Mouse (Mus musculus): ENCODE measurements around the gene Fbn1. TPM values are rescaled to one million over a fixed set of nuclear protein-coding genes. Genes with fewer than 3 reads are reported as not detected.

The Fbn1 gene
- total and polyA plus RNA-seq, 3 experiments: 0.04 to 0.17 (median 0.09) TPM

DNA sequence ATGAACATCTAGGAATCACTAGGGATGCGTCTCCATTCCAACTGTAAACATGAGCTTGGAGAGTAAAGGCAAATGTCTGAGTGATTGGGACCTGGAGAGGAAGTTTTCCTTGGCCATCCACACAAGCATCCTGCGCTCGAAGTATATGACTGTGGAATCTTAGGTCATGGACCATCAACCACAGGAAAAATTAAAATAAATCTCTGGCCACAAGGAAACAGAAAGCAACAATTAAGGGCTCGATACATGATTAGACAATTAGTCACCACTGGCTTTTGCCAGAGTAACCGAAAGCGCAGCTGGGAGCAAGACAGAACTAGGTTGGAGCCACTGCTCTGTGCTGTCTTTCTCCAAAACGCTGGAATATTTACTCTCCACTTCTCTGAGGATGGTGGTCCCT is 32.8 kb upstream of the Fbn1 start:
- H3K4me3 ChIP-seq (replicated peaks in 1 of 3; ENCODE audit: low read depth in 2 of 3, low read length in 2 of 3, poor library complexity in 1 of 3): no peak overlapping the region
- dilution Hi-C loops (cut with MboI; ENCODE audit: extremely low pct_ligation_motif_present, extremely low pct_unique_long_range_greater_than_20kb, low sequenced_read_pairs): no loop called here
- in situ Hi-C loops (cut with MboI; ENCODE audit: low pct_ligation_motif_present, low pct_unique_long_range_greater_than_20kb, low sequenced_read_pairs): no loop called here
- no peak overlapping the region for H3K9ac ChIP-seq (ENCODE audit: insufficient read depth, low read depth)
- H3K4me1 ChIP-seq (ENCODE audit: control insufficient read depth in 1 of 2, insufficient read depth in 2 of 2): no peaks in the 10 kb centered on the region
- no peaks in the 10 kb centered on the region for H3K36me3 ChIP-seq (replicated peaks in 1 of 2; ENCODE audit: control insufficient read depth in 1 of 2, insufficient read depth in 1 of 2, low read length in 1 of 2)
- no peak overlapping the region for H3K27ac ChIP-seq (ENCODE audit: insufficient read depth, low read depth)
- no peaks in the 10 kb centered on the region for H3K27me3 ChIP-seq (replicated peaks)
- no peak for DNase-seq (ENCODE audit: extremely low read depth)
- TF ChIP-seq KAT2A (IDR thresholded peaks at IDR 0.05; ENCODE audit: insufficient replicate concordance, low read length) (no peak), JUN (IDR thresholded peaks at IDR 0.05; ENCODE audit: insufficient read depth, low read depth, low read length) (no peak), GABPA (IDR thresholded peaks at IDR 0.05; ENCODE audit: insufficient replicate concordance, low read depth, low read length) (no peak), ZMIZ1 (IDR thresholded peaks at IDR 0.05; ENCODE audit: low read depth, low read length) (no peak)
- H3K79me2 ChIP-seq (replicated peaks; ENCODE audit: control insufficient read depth, extremely low read depth, insufficient read depth, poor library complexity, severe bottlenecking): no peaks in the 10 kb centered on the region
- H3K9me3 ChIP-seq (replicated peaks; ENCODE audit: low read length): no peaks in the 10 kb centered on the region
- no peak overlapping the region for H3K4me2 ChIP-seq (ENCODE audit: insufficient read depth, low read depth, poor library complexity, severe bottlenecking)

DNA sequence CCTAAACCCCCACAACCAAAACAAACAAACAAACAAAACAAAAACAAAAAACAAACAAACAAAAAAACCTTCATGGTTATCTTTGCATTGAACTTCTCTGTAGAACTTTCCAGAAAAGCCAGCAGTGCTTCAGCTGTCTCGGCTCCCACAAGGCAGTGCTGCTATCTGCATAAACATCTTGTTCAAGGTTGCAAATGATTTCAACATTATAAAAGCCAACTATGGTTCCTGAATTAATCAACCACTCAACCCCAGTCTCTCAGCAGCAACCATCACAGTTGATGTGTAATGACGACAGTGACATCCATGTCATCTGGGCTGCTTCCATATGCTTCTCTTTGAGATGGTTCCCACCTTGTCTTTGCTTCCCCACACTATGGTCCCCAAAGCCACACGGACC is 31.8 kb upstream of the Fbn1 start:
- in situ Hi-C loops (cut with MboI; ENCODE audit: low pct_ligation_motif_present, low pct_unique_long_range_greater_than_20kb, low sequenced_read_pairs) (no loop called here), dilution Hi-C loops (cut with MboI; ENCODE audit: extremely low pct_ligation_motif_present, extremely low pct_unique_long_range_greater_than_20kb, low sequenced_read_pairs) (no loop called here)
- Histone ChIP-seq H3K79me2 (replicated peaks; ENCODE audit: control insufficient read depth, extremely low read depth, insufficient read depth, poor library complexity, severe bottlenecking) (no peaks in the 10 kb centered on the region), H3K4me3 (replicated peaks in 1 of 3; ENCODE audit: low read depth in 2 of 3, low read length in 2 of 3, poor library complexity in 1 of 3) (no peak overlapping the region), H3K36me3 (replicated peaks in 1 of 2; ENCODE audit: control insufficient read depth in 1 of 2, insufficient read depth in 1 of 2, low read length in 1 of 2) (no peaks in the 10 kb centered on the region), H3K9me3 (replicated peaks; ENCODE audit: low read length) (no peaks in the 10 kb centered on the region), H3K9ac (ENCODE audit: insufficient read depth, low read depth) (no peak overlapping the region), H3K4me1 (ENCODE audit: control insufficient read depth in 1 of 2, insufficient read depth in 2 of 2) (no peaks in the 10 kb centered on the region), H3K4me2 (ENCODE audit: insufficient read depth, low read depth, poor library complexity, severe bottlenecking) (no peak overlapping the region), H3K27me3 (replicated peaks) (no peaks in the 10 kb centered on the region), H3K27ac (ENCODE audit: insufficient read depth, low read depth) (no peak overlapping the region)
- no peak for TF ChIP-seq PAX5 (IDR thresholded peaks at IDR 0.05; ENCODE audit: low read length)
- TF ChIP-seq BHLHE40 (IDR thresholded peaks at IDR 0.05; ENCODE audit: low read depth, low read length): no peak
- TF ChIP-seq ZNF384 (IDR thresholded peaks at IDR 0.05; ENCODE audit: low read depth, low read length): no peak
- TF ChIP-seq MAFK (IDR thresholded peaks at IDR 0.05; ENCODE audit: insufficient replicate concordance, low read length): no peak
- no peak for TF ChIP-seq USF1 (IDR thresholded peaks at IDR 0.05; ENCODE audit: low read depth, low read length)
- TF ChIP-seq EP300 (IDR thresholded peaks at IDR 0.05; ENCODE audit: low read length): no peak
- TF ChIP-seq ZMIZ1 (IDR thresholded peaks at IDR 0.05; ENCODE audit: low read depth, low read length): no peak
- no peak for TF ChIP-seq MAX (IDR thresholded peaks at IDR 0.05; ENCODE audit: low read length)
- no peak for TF ChIP-seq SMC3 (IDR thresholded peaks at IDR 0.05; ENCODE audit: low read depth, low read length)
- TF ChIP-seq USF2 (conservative IDR thresholded peaks at IDR 0.05; ENCODE audit: low read depth, low read length): no peak
- no peak for TF ChIP-seq TCF12 (IDR thresholded peaks at IDR 0.05; ENCODE audit: low read depth, low read length)
- TF ChIP-seq HCFC1 (IDR thresholded peaks at IDR 0.05; ENCODE audit: low read depth, low read length): no peak
- TF ChIP-seq UBTF (IDR thresholded peaks at IDR 0.05; ENCODE audit: low read depth, low read length): no peak
- no peak for TF ChIP-seq GABPA (IDR thresholded peaks at IDR 0.05; ENCODE audit: insufficient replicate concordance, low read depth, low read length)
- TF ChIP-seq CHD2 (IDR thresholded peaks at IDR 0.05; ENCODE audit: low read length): no peak
- no peak for TF ChIP-seq KAT2A (IDR thresholded peaks at IDR 0.05; ENCODE audit: insufficient replicate concordance, low read length)
- no peak for TF ChIP-seq MXI1 (IDR thresholded peaks at IDR 0.05; ENCODE audit: low read depth, low read length)
- DNase-seq (ENCODE audit: extremely low read depth): no peak
